In genomic region chr1:179947653-179948052, GRCm38 (mm10) we compare ENCODE assay signal across 11 mouse cellular contexts.
"Had no signal": no experiment of that assay in that cellular context is flagged by ENCODE, and none has a peak within 500 bp of the region (broad histone marks: within the 10 kb centered on the region; RNA-seq: fewer than 3 reads in every experiment).

No protein-coding gene starts in this region.

- DNase-seq: layer of hippocampus, postnatal 36 days; lung, adult 18-20 months; lung, postnatal 14 days; lung, postnatal 4 days; midbrain, embryonic 14.5 days; right cerebral cortex, adult 18-20 months; right cerebral cortex, postnatal 14 days; right cerebral cortex, postnatal 4 days; thymus, adult 2 months; thymus, postnatal 14 days; thymus, postnatal 4 days had no signal
